23 mouse cellular contexts compared by ENCODE assay signal in genomic region chr4:90672267-90672945, GRCm38 (mm10).
A peak's percentile ranks its signal among the peaks of the same experiment; 100 is the strongest.
DNase-seq lines count a peak whose midpoint lies in the region; ATAC-seq and TF ChIP-seq lines count a peak whose summit lies in the region.
"Had no signal": no experiment of that assay in that cellular context is flagged by ENCODE, and none has a peak within 500 bp of the region (broad histone marks: within the 10 kb centered on the region; RNA-seq: fewer than 3 reads in every experiment).

No protein-coding gene starts in this region.

- no peak for TF ChIP-seq CTCF in forebrain, postnatal 0 days (IDR thresholded peaks at IDR 0.05; ENCODE audit: low read depth)

- no peak overlapping the region for H3K27ac ChIP-seq in forebrain, embryonic 15.5 days (replicated peaks)
- no peak overlapping the region for H3K27ac ChIP-seq in forebrain, embryonic 11.5 days (ENCODE audit: low read depth, low read length)
- no peak overlapping the region for H3K27ac ChIP-seq in forebrain, postnatal 0 days (ENCODE audit: low read depth, low read length)
- H3K27ac ChIP-seq: limb, embryonic 12.5 days; neural tube, embryonic 15.5 days had no signal

- H3K4me1 ChIP-seq in forebrain, embryonic 15.5 days: no peaks in the 10 kb centered on the region
- no peaks in the 10 kb centered on the region for H3K4me1 ChIP-seq in forebrain, embryonic 11.5 days (replicated peaks; ENCODE audit: control insufficient read depth, insufficient read depth, low read length)
- H3K4me1 ChIP-seq in forebrain, postnatal 0 days (ENCODE audit: insufficient read depth): no peaks in the 10 kb centered on the region
- H3K4me1 ChIP-seq: limb, embryonic 12.5 days; neural tube, embryonic 15.5 days had no signal

- H3K36me3 ChIP-seq in forebrain, embryonic 15.5 days: no peaks in the 10 kb centered on the region
- no peaks in the 10 kb centered on the region for H3K36me3 ChIP-seq in forebrain, embryonic 11.5 days (ENCODE audit: control insufficient read depth, insufficient read depth, low read length)
- H3K36me3 ChIP-seq in forebrain, postnatal 0 days (ENCODE audit: insufficient read depth): no peaks in the 10 kb centered on the region
- H3K36me3 ChIP-seq: G1E; limb, embryonic 12.5 days; neural tube, embryonic 15.5 days had no signal

- DNase-seq in forebrain, embryonic 11.5 days (ENCODE audit: low spot score): no peak
- DNase-seq in layer of hippocampus, adult 9-11 months: peak; percentile 3
- no peak for DNase-seq in layer of hippocampus, postnatal 36 days
- DNase-seq in brain, adult 2 months (ENCODE audit: low read depth, low spot score): peak; percentile 24
- peak; percentile 18 for DNase-seq in forebrain, postnatal 0 days
- DNase-seq in left cerebral cortex, adult 8-10 months (ENCODE audit: low spot score in 2 of 2): no peak
- no peak for DNase-seq in frontal cortex, postnatal 14 days (ENCODE audit: low spot score in 2 of 2)
- DNase-seq: adrenal gland, adult 2 months; B cell, adult 2 months; kidney, adult 9 months; kidney, postnatal 14 days; liver, postnatal 0 days; lung, postnatal 14 days; right cerebral cortex, adult 18-20 months; thymus, adult 2 months; thymus, postnatal 4 days had no signal

- H3K4me2 ChIP-seq in forebrain, embryonic 15.5 days (replicated peaks): no peak overlapping the region
- H3K4me2 ChIP-seq in forebrain, embryonic 11.5 days (ENCODE audit: low read depth, low read length, severe bottlenecking): no peak overlapping the region
- no peak overlapping the region for H3K4me2 ChIP-seq in forebrain, postnatal 0 days (ENCODE audit: low read depth)
- H3K4me2 ChIP-seq: limb, embryonic 12.5 days; liver, embryonic 11.5 days; neural tube, embryonic 15.5 days had no signal

- no peaks in the 10 kb centered on the region for H3K9me3 ChIP-seq in forebrain, embryonic 15.5 days
- H3K9me3 ChIP-seq in forebrain, embryonic 11.5 days (ENCODE audit: control insufficient read depth, low read length): no peaks in the 10 kb centered on the region
- H3K9me3 ChIP-seq in forebrain, postnatal 0 days (ENCODE audit: low read length): no peaks in the 10 kb centered on the region
- H3K9me3 ChIP-seq: limb, embryonic 12.5 days; neural tube, embryonic 15.5 days had no signal

- no peaks in the 10 kb centered on the region for H3K27me3 ChIP-seq in forebrain, embryonic 15.5 days
- H3K27me3 ChIP-seq in forebrain, embryonic 11.5 days (ENCODE audit: control insufficient read depth, insufficient read depth, low read length): no peaks in the 10 kb centered on the region
- H3K27me3 ChIP-seq in forebrain, postnatal 0 days (ENCODE audit: insufficient read depth, low read length): no peaks in the 10 kb centered on the region
- H3K27me3 ChIP-seq: CH12.LX; limb, embryonic 12.5 days; neural tube, embryonic 15.5 days had no signal

- no peak overlapping the region for H3K9ac ChIP-seq in forebrain, embryonic 15.5 days (replicated peaks)
- H3K9ac ChIP-seq in forebrain, embryonic 11.5 days (ENCODE audit: low read length): no peak overlapping the region
- no peak overlapping the region for H3K9ac ChIP-seq in forebrain, postnatal 0 days
- H3K9ac ChIP-seq: limb, embryonic 12.5 days; liver, postnatal 0 days; neural tube, embryonic 15.5 days had no signal

- peak; percentile 89 for ATAC-seq in forebrain, embryonic 15.5 days (replicated peaks)
- ATAC-seq in forebrain, embryonic 11.5 days (replicated peaks; ENCODE audit: low FRiP score): no peak
- peak; percentile 58 for ATAC-seq in forebrain, postnatal 0 days
- ATAC-seq: intestine, embryonic 16.5 days; liver, postnatal 0 days had no signal

- H3K4me3 ChIP-seq in forebrain, embryonic 15.5 days: no peak overlapping the region
- H3K4me3 ChIP-seq in forebrain, embryonic 11.5 days (ENCODE audit: low read depth, low read length): no peak overlapping the region
- no peak overlapping the region for H3K4me3 ChIP-seq in forebrain, postnatal 0 days (ENCODE audit: low read depth, low read length)
- H3K4me3 ChIP-seq: limb, embryonic 12.5 days; neural tube, embryonic 15.5 days had no signal

Comparison
In these comparisons a context has a peak if more than half of its experiments do, and no peak if none do; other contexts are left out.
1. DNase-seq: peak in layer of hippocampus, adult 9-11 months (single experiment), brain, adult 2 months (single experiment) and forebrain, postnatal 0 days (single experiment); none in forebrain, embryonic 11.5 days (single experiment), layer of hippocampus, postnatal 36 days (0 of 2), left cerebral cortex, adult 8-10 months (0 of 2) and frontal cortex, postnatal 14 days (0 of 2).